Mouse (Mus musculus): Measurements from ENCODE around the gene Cyp26a1. TPM values are rescaled to one million over a fixed set of nuclear protein-coding genes. Genes with fewer than 3 reads are reported as not detected.

The Cyp26a1 gene
- polyA plus RNA-seq, 1 experiment from 2014 or later: 0.16 TPM

GRCm38 (mm10) chr19:37735426-37735825 is 37.8 kb downstream of the Cyp26a1 start:
- no peaks in the 10 kb centered on the region for H3K4me1 ChIP-seq (replicated peaks)
- 70% methylated on average over 8 of the region's 8 CpGs for WGBS (ENCODE audit: insufficient replicate concordance)
- H3K27ac ChIP-seq: no peak overlapping the region
- ATAC-seq (ENCODE audit: low read depth) (no peak), DNase-seq (no peak)
- no peaks in the 10 kb centered on the region for H3K36me3 ChIP-seq
- H3K4me3 ChIP-seq (replicated peaks): no peak overlapping the region
- H3K9me3 ChIP-seq (replicated peaks): no peaks in the 10 kb centered on the region
- no peaks in the 10 kb centered on the region for H3K27me3 ChIP-seq
- H3K4me2 ChIP-seq: no peak overlapping the region
- H3K9ac ChIP-seq: no peak overlapping the region

GRCm38 (mm10) chr19:37738575-37738974 is 41.0 kb downstream of the Cyp26a1 start:
- WGBS (ENCODE audit: insufficient replicate concordance): 69% methylated on average over 3 of the region's 3 CpGs
- no peaks in the 10 kb centered on the region for H3K36me3 ChIP-seq
- no peak overlapping the region for H3K4me3 ChIP-seq (replicated peaks)
- H3K4me1 ChIP-seq (replicated peaks): no peaks in the 10 kb centered on the region
- ATAC-seq (ENCODE audit: low read depth): no peak
- H3K27me3 ChIP-seq: no peaks in the 10 kb centered on the region
- H3K9me3 ChIP-seq (replicated peaks): no peaks in the 10 kb centered on the region
- H3K9ac ChIP-seq: no peak overlapping the region
- no peak for DNase-seq
- no peak overlapping the region for H3K4me2 ChIP-seq
- H3K27ac ChIP-seq: no peak overlapping the region

DNA sequence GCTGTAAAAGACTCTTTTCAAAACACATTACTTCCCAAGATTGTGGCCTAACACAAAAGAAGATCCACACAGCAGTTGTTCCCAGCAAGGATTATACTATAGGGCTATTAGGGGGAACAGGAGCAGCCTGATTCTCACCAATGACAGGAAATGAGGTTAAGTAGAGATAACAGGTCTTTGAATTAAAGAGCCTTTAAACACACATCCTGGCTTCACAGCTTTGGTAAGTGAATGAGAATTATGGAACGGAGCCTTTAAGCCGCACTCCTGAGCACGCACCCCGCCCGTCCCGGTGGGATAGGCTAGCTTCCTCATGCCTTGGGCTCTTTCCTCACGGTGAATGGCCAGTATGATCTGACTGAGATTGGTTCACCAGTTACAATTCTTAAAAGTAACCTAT is 42.4 kb downstream of the Cyp26a1 start:
- H3K27me3 ChIP-seq: no peaks in the 10 kb centered on the region
- DNase-seq (no peak), ATAC-seq (ENCODE audit: low read depth) (no peak)
- H3K4me2 ChIP-seq: no peak overlapping the region
- H3K9ac ChIP-seq: no peak overlapping the region
- no peaks in the 10 kb centered on the region for H3K36me3 ChIP-seq
- WGBS (ENCODE audit: insufficient replicate concordance): 20% methylated on average over 7 of the region's 7 CpGs
- H3K9me3 ChIP-seq (replicated peaks): no peaks in the 10 kb centered on the region
- H3K27ac ChIP-seq: no peak overlapping the region
- no peaks in the 10 kb centered on the region for H3K4me1 ChIP-seq (replicated peaks)
- no peak overlapping the region for H3K4me3 ChIP-seq (replicated peaks)

Other genes starting within 250 kb of the Cyp26a1 start
- 34.3 and 41.6 TPM in 2 replicates for gene Exoc6, start 147.4 kb upstream of the Cyp26a1 start, polyA plus RNA-seq (2015; fragmentation: Nextera tagmentation; extraction: Ambion mirVana)
- gene Cyp26c1, start 12.2 kb upstream of the Cyp26a1 start, polyA plus RNA-seq (2015; fragmentation: Nextera tagmentation; extraction: Ambion mirVana): not detected in 2 replicates

Measured in liver, embryonic 13.5 days (tissue).